In the genomic region with DNA sequence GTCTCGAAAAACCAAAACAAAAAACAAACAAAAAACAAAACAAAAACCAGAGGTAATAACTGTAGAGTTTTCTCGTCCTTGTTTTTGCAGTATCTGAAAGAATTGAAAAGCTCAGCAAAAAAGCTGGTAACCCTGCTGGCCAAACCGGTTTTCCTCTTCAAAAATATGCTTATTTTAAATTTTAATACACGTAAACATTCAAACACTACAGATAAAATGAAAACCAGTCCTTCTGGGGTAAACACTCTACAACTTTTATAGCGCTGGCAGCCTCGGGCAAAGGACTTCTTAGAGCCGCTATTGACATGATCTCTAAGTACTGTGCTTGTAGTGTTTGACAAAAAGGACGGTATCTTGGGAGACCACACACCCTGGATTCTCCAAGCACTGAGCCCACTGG, we compare ENCODE assay signal across 7 mouse cellular contexts. TPM values are rescaled to one million over a fixed set of nuclear protein-coding genes. Genes with fewer than 3 reads are reported as not detected.
A peak's percentile ranks its signal among the peaks of the same experiment; 100 is the strongest.
DNase-seq lines count a peak whose midpoint lies in the region; ATAC-seq and TF ChIP-seq lines count a peak whose summit lies in the region.

No protein-coding gene starts in this region.

- peak overlapping the region; percentile 65 for H3K4me3 ChIP-seq in lung, embryonic 15.5 days
- H3K4me3 ChIP-seq in lung, adult 2 months (replicated peaks; ENCODE audit: extremely low read depth, low read depth, low read length), result no peak overlapping the region
- no peak overlapping the region for H3K4me3 ChIP-seq in forebrain, embryonic 11.5 days (ENCODE audit: low read depth, low read length)
- peak overlapping the region; percentile 78 for H3K4me3 ChIP-seq in limb, embryonic 13.5 days
- peak overlapping the region; percentile 53; the same call in 1 of the 2 replicates for H3K4me3 ChIP-seq in stomach, embryonic 15.5 days (replicated peaks)

- TF ChIP-seq POLR2A in lung, adult 2 months (IDR thresholded peaks at IDR 0.05; ENCODE audit: borderline replicate concordance, extremely low read depth, low read depth, low read length), result no peak

- peak overlapping the region; percentile 68 for H3K4me2 ChIP-seq in lung, embryonic 15.5 days
- H3K4me2 ChIP-seq in forebrain, embryonic 11.5 days (ENCODE audit: low read depth, low read length, severe bottlenecking), result no peak overlapping the region
- peak overlapping the region; percentile 72 for H3K4me2 ChIP-seq in limb, embryonic 13.5 days (replicated peaks)
- peak overlapping the region; percentile 83 for H3K4me2 ChIP-seq in stomach, embryonic 15.5 days

- no peak for DNase-seq in lung, adult 2 months
- no peak for DNase-seq in forebrain, embryonic 11.5 days (ENCODE audit: low spot score)
- DNase-seq in gastrocnemius, postnatal 25 days, result no peak
- no peak for DNase-seq in left cerebral cortex, postnatal 4 days

- no peak overlapping the region for H3K9ac ChIP-seq in lung, embryonic 15.5 days
- peak overlapping the region; percentile 100; the same call in 1 of the 2 replicates for H3K9ac ChIP-seq in forebrain, embryonic 11.5 days (ENCODE audit: low read length)
- H3K9ac ChIP-seq in limb, embryonic 13.5 days, result peak overlapping the region; percentile 100
- H3K9ac ChIP-seq in stomach, embryonic 15.5 days, result peak overlapping the region; percentile 88; the same call in 1 of the 2 replicates

- H3K4me1 ChIP-seq in lung, embryonic 15.5 days, result peaks cover 10% of the 10 kb centered on the region
- no peaks in the 10 kb centered on the region for H3K4me1 ChIP-seq in lung, adult 2 months (ENCODE audit: control insufficient read depth, insufficient read depth, low read length)
- H3K4me1 ChIP-seq in forebrain, embryonic 11.5 days (replicated peaks; ENCODE audit: control insufficient read depth, insufficient read depth, low read length), result no peaks in the 10 kb centered on the region; the same call in 1 of the 2 replicates
- H3K4me1 ChIP-seq in limb, embryonic 13.5 days, result peaks cover 27% of the 10 kb centered on the region
- H3K4me1 ChIP-seq in stomach, embryonic 15.5 days, result peaks cover 8% of the 10 kb centered on the region; the same call in 1 of the 2 replicates

- no peak for ATAC-seq in lung, embryonic 15.5 days (ENCODE audit: borderline replicate concordance, extremely low read depth, low FRiP score, low TSS enrichment)
- no peak for ATAC-seq in forebrain, embryonic 11.5 days (replicated peaks; ENCODE audit: low FRiP score)
- no peak for ATAC-seq in limb, embryonic 13.5 days (ENCODE audit: low FRiP score, low read depth)
- ATAC-seq in stomach, embryonic 15.5 days (ENCODE audit: insufficient read depth, low FRiP score, low read depth), result no peak

- no peaks in the 10 kb centered on the region for H3K27me3 ChIP-seq in lung, embryonic 15.5 days
- no peaks in the 10 kb centered on the region for H3K27me3 ChIP-seq in forebrain, embryonic 11.5 days (ENCODE audit: control insufficient read depth, insufficient read depth, low read length)
- H3K27me3 ChIP-seq in limb, embryonic 13.5 days, result no peaks in the 10 kb centered on the region
- H3K27me3 ChIP-seq in stomach, embryonic 15.5 days (replicated peaks), result no peaks in the 10 kb centered on the region

- H3K27ac ChIP-seq in lung, embryonic 15.5 days, result 0 out of 2 replicates have a peak overlapping the region, but pooled peaks have one; percentile 99
- H3K27ac ChIP-seq in forebrain, embryonic 11.5 days (ENCODE audit: low read depth, low read length), result no peak overlapping the region
- peak overlapping the region; percentile 100; the same call in 1 of the 2 replicates for H3K27ac ChIP-seq in limb, embryonic 13.5 days
- H3K27ac ChIP-seq in stomach, embryonic 15.5 days, result peak overlapping the region; percentile 98; the same call in 1 of the 2 replicates

- no peaks in the 10 kb centered on the region for H3K9me3 ChIP-seq in lung, embryonic 15.5 days
- no peaks in the 10 kb centered on the region for H3K9me3 ChIP-seq in forebrain, embryonic 11.5 days (ENCODE audit: control insufficient read depth, low read length)
- no peaks in the 10 kb centered on the region for H3K9me3 ChIP-seq in limb, embryonic 13.5 days
- no peaks in the 10 kb centered on the region for H3K9me3 ChIP-seq in stomach, embryonic 15.5 days

- intact Hi-C loops in left cerebral cortex, postnatal 4 days (cut with DNase I), result loop anchor here (10.0 kb wide), 1 partner anchor 303 kb away; no protein-coding TSS in a partner anchor

- no peak for TF ChIP-seq CTCF in lung, adult 2 months (IDR thresholded peaks at IDR 0.05; ENCODE audit: insufficient read depth, low read length)

- no peaks in the 10 kb centered on the region for H3K36me3 ChIP-seq in lung, embryonic 15.5 days
- no peaks in the 10 kb centered on the region for H3K36me3 ChIP-seq in forebrain, embryonic 11.5 days (ENCODE audit: control insufficient read depth, insufficient read depth, low read length)
- peaks cover 8% of the 10 kb centered on the region for H3K36me3 ChIP-seq in limb, embryonic 13.5 days
- no peaks in the 10 kb centered on the region for H3K36me3 ChIP-seq in stomach, embryonic 15.5 days

- WGBS in lung, embryonic 15.5 days, result 55% methylated on average over 8 of the region's 8 CpGs
- WGBS in lung, adult 2 months, result 53% methylated on average over 8 of the region's 8 CpGs
- WGBS in forebrain, embryonic 11.5 days, result 90% methylated on average over 8 of the region's 8 CpGs
- WGBS in limb, embryonic 13.5 days, result 48% methylated on average over 8 of the region's 8 CpGs
- WGBS in stomach, embryonic 15.5 days, result 80% methylated on average over 8 of the region's 8 CpGs

RNA-seq across cellular contexts. Expression of gene Dis3l, which starts 0.6 kb away (rescaled TPM):
- polyA plus RNA-seq in lung, embryonic 15.5 days (2015; fragmentation: Nextera tagmentation; extraction: Ambion mirVana), result 19.2 and 21.4 TPM in 2 replicates
- 8.2 and 8.9 TPM in 2 replicates for polyA plus RNA-seq in lung, adult 2 months (2012; rRNA removed)
- 22.4 and 23.4 TPM in 2 replicates for polyA plus RNA-seq in forebrain, embryonic 11.5 days (2014; fragmentation: Nextera tagmentation; extraction: Ambion mirVana)
- polyA plus RNA-seq in limb, embryonic 13.5 days (2015; fragmentation: Nextera tagmentation; extraction: Ambion mirVana), result 21.4 and 23.0 TPM in 2 replicates
- 17.9 and 20.4 TPM in 2 replicates for polyA plus RNA-seq in stomach, embryonic 15.5 days (2015; fragmentation: Nextera tagmentation; extraction: Ambion mirVana)
- total RNA-seq in gastrocnemius, postnatal 25 days (2021), result 10 to 100 TPM; 18.4 to 19.4 TPM
- total RNA-seq in left cerebral cortex, postnatal 4 days (2021), result 10 to 100 TPM; 29.0 to 29.5 TPM

RNA-seq across cellular contexts. Expression of gene Megf11, which starts 43.8 kb away (rescaled TPM):
- 0.93 and 1.0 TPM in 2 replicates for polyA plus RNA-seq in lung, embryonic 15.5 days (2015; fragmentation: Nextera tagmentation; extraction: Ambion mirVana)
- polyA plus RNA-seq in lung, adult 2 months (2012; rRNA removed), result 0.52 and 0.67 TPM in 2 replicates
- polyA plus RNA-seq in forebrain, embryonic 11.5 days (2014; fragmentation: Nextera tagmentation; extraction: Ambion mirVana), result 3.3 and 3.6 TPM in 2 replicates
- polyA plus RNA-seq in limb, embryonic 13.5 days (2015; fragmentation: Nextera tagmentation; extraction: Ambion mirVana), result 1.2 TPM in 2 replicates
- 1.2 and 1.4 TPM in 2 replicates for polyA plus RNA-seq in stomach, embryonic 15.5 days (2015; fragmentation: Nextera tagmentation; extraction: Ambion mirVana)
- total RNA-seq in gastrocnemius, postnatal 25 days (2021), result under 1 TPM; 0.54 to 0.67 TPM
- 1 to 10 TPM; 3.3 to 5.2 TPM for total RNA-seq in left cerebral cortex, postnatal 4 days (2021)

Comparison
In these comparisons a context has a peak if more than half of its experiments do, and no peak if none do; other contexts are left out.
1. H3K4me3 ChIP-seq: peak in lung, embryonic 15.5 days (single experiment), limb, embryonic 13.5 days (single experiment) and stomach, embryonic 15.5 days (single experiment); none in lung, adult 2 months (single experiment) and forebrain, embryonic 11.5 days (single experiment).